Comparison of ENCODE assay signal across 13 mouse cellular contexts in genomic region chr6:71361156-71361670, GRCm38 (mm10). TPM values are rescaled to one million over a fixed set of nuclear protein-coding genes. Genes with fewer than 3 reads are reported as not detected.
"Had no signal": no experiment of that assay in that cellular context is flagged by ENCODE, and none has a peak within 500 bp of the region (broad histone marks: within the 10 kb centered on the region; RNA-seq: fewer than 3 reads in every experiment).

No protein-coding gene starts in this region.

- H3K9me3 ChIP-seq: midbrain, embryonic 12.5 days had no signal

- H3K36me3 ChIP-seq: midbrain, embryonic 12.5 days had no signal

- H3K4me2 ChIP-seq: midbrain, embryonic 12.5 days had no signal

- H3K27ac ChIP-seq: left cerebral cortex, adult 2 months; liver, embryonic 14.5 days; midbrain, embryonic 12.5 days had no signal

- H3K27me3 ChIP-seq: midbrain, embryonic 12.5 days had no signal

- H3K4me1 ChIP-seq: midbrain, embryonic 12.5 days had no signal

- H3K4me3 ChIP-seq: left cerebral cortex, adult 2 months; midbrain, embryonic 12.5 days had no signal

- ATAC-seq: intestine, postnatal 0 days had no signal

- H3K9ac ChIP-seq: liver, embryonic 14.5 days; midbrain, embryonic 12.5 days had no signal

- DNase-seq: kidney, adult 9 months; kidney, postnatal 25 days; lung, adult 18-20 months had no signal

RNA-seq across cellular contexts. Expression of gene Cd8a, which starts 12.0 kb away (rescaled TPM):
- total RNA-seq: layer of hippocampus, postnatal 25 days; left cerebral cortex, adult 2 months; left cerebral cortex, postnatal 14 days; megakaryocyte-erythroid progenitor cell, adult 5-6 weeks; midbrain, postnatal 0 days had no signal
- polyA plus RNA-seq: limb, embryonic 11.5 days; liver, embryonic 14.5 days; midbrain, embryonic 12.5 days; midbrain, postnatal 0 days; neural tube, embryonic 14.5 days had no signal

RNA-seq across cellular contexts. Expression of gene Cd8b1, which starts 38.6 kb away (rescaled TPM):
- total RNA-seq: layer of hippocampus, postnatal 25 days; left cerebral cortex, adult 2 months; left cerebral cortex, postnatal 14 days; megakaryocyte-erythroid progenitor cell, adult 5-6 weeks; midbrain, postnatal 0 days had no signal
- polyA plus RNA-seq: liver, embryonic 14.5 days; midbrain, embryonic 12.5 days; midbrain, postnatal 0 days; neural tube, embryonic 14.5 days had no signal

RNA-seq across cellular contexts. Expression of gene Smyd1, which starts 39.2 kb away (rescaled TPM):
- total RNA-seq: megakaryocyte-erythroid progenitor cell, adult 5-6 weeks had no signal
